ENCODE assay signal across 9 mouse cellular contexts in genomic region chr3:126903543-126903942, GRCm38 (mm10).
DNase-seq lines count a peak whose midpoint lies in the region; ATAC-seq and TF ChIP-seq lines count a peak whose summit lies in the region.
"Had no signal": no experiment of that assay in that cellular context is flagged by ENCODE, and none has a peak within 500 bp of the region (broad histone marks: within the 10 kb centered on the region; RNA-seq: fewer than 3 reads in every experiment).

No protein-coding gene starts in this region.

- no peak overlapping the region for H3K4me2 ChIP-seq in kidney, postnatal 0 days (ENCODE audit: low read length)
- no peak overlapping the region for H3K4me2 ChIP-seq in midbrain, embryonic 12.5 days (replicated peaks)

- no peaks in the 10 kb centered on the region for H3K9me3 ChIP-seq in kidney, postnatal 0 days (replicated peaks; ENCODE audit: low read length)
- no peaks in the 10 kb centered on the region for H3K9me3 ChIP-seq in midbrain, embryonic 12.5 days

- ATAC-seq in kidney, postnatal 0 days (replicated peaks; ENCODE audit: low FRiP score, low read depth): peak; percentile 49; the same call in 1 of the 2 replicates
- ATAC-seq in midbrain, embryonic 12.5 days (ENCODE audit: low FRiP score, low read depth): peak; percentile 85
- no peak for ATAC-seq in monocyte, adult 5-6 weeks (replicated peaks; ENCODE audit: insufficient number of reproducible peaks, low FRiP score, low TSS enrichment, poor library complexity, severe bottlenecking)

- TF ChIP-seq CTCF in layer of hippocampus, adult 2 months (conservative IDR thresholded peaks at IDR 0.05): peak; percentile 89
- TF ChIP-seq CTCF in kidney, postnatal 0 days (IDR thresholded peaks at IDR 0.05; ENCODE audit: low read depth): peak; percentile 87

- no peaks in the 10 kb centered on the region for H3K4me1 ChIP-seq in kidney, postnatal 0 days (replicated peaks; ENCODE audit: insufficient read depth, low read length)
- H3K4me1 ChIP-seq in midbrain, embryonic 12.5 days: no peaks in the 10 kb centered on the region

- no peaks in the 10 kb centered on the region for H3K27me3 ChIP-seq in kidney, postnatal 0 days (ENCODE audit: insufficient read depth, low read length)
- H3K27me3 ChIP-seq in midbrain, embryonic 12.5 days: no peaks in the 10 kb centered on the region

- intact Hi-C loops in gastrocnemius, postnatal 14 days (cut with DNase I; ENCODE audit: low total_unique reads): no loop called here

- H3K4me3 ChIP-seq in layer of hippocampus, adult 2 months: no peak overlapping the region
- no peak overlapping the region for H3K4me3 ChIP-seq in kidney, postnatal 0 days (replicated peaks; ENCODE audit: low read depth, low read length)
- no peak overlapping the region for H3K4me3 ChIP-seq in midbrain, embryonic 12.5 days
- H3K4me3 ChIP-seq: erythroblast, embryonic 14.5 days had no signal

- peak in 1 of 2 experiments; percentile 58 for DNase-seq in layer of hippocampus, adult 2 months (ENCODE audit: low spot score in 2 of 2)
- no peak for DNase-seq in layer of hippocampus, postnatal 36 days
- DNase-seq in ES-CJ7 (ENCODE audit: low read depth, low spot score): peak; percentile 34
- peak; percentile 27 for DNase-seq in cerebellum, adult 8-10 months
- peak; percentile 18 for DNase-seq in gastrocnemius, postnatal 14 days
- peak; percentile 88 for DNase-seq in kidney, postnatal 0 days (ENCODE audit: low spot score)

- H3K36me3 ChIP-seq in kidney, postnatal 0 days (ENCODE audit: insufficient read depth, low read length): no peaks in the 10 kb centered on the region
- no peaks in the 10 kb centered on the region for H3K36me3 ChIP-seq in midbrain, embryonic 12.5 days

- WGBS in kidney, postnatal 0 days: 11% methylated on average over 3 of the region's 3 CpGs
- 13% methylated on average over 3 of the region's 3 CpGs for WGBS in midbrain, embryonic 12.5 days

- H3K9ac ChIP-seq in kidney, postnatal 0 days (ENCODE audit: low read depth, low read length): no peak overlapping the region
- H3K9ac ChIP-seq in midbrain, embryonic 12.5 days (replicated peaks): no peak overlapping the region

- H3K27ac ChIP-seq in layer of hippocampus, adult 2 months: no peak overlapping the region
- H3K27ac ChIP-seq in kidney, postnatal 0 days: no peak overlapping the region
- no peak overlapping the region for H3K27ac ChIP-seq in midbrain, embryonic 12.5 days (replicated peaks)

Comparison
In these comparisons a context has a peak if more than half of its experiments do, and no peak if none do; other contexts are left out.
1. DNase-seq: peak in ES-CJ7 (single experiment), cerebellum, adult 8-10 months (single experiment), gastrocnemius, postnatal 14 days (single experiment) and kidney, postnatal 0 days (single experiment); none in layer of hippocampus, postnatal 36 days (0 of 2).